Mouse (Mus musculus) limb, embryonic 12.5 days (tissue): ENCODE measurements around the gene Skint11. TPM values are rescaled to one million over a fixed set of nuclear protein-coding genes. Genes with fewer than 3 reads are reported as not detected.
"Not testable (repeated sequence)": the region's sequence is repeated elsewhere in the genome, so short reads cannot be mapped to it uniquely, and the experiment has no call there.

Source experiments
- ATAC-seq: fragments of 200-750 bp; cut with Nextera tagmentation; 2 replicates; pipeline ENCODE4 v1.8.0; 2017; ENCODE audit warnings: low read depth, moderate TSS enrichment; ENCODE audit not compliant: insufficient number of reproducible peaks, insufficient read depth, low FRiP score, low TSS enrichment
- H3K27ac ChIP-seq: fragments of 300-500 bp; sonication (generic); 2 replicates; pipeline ENCODE4 v1.5.1; 2016; ENCODE audit warnings: mild to moderate bottlenecking, moderate library complexity
- H3K27me3 ChIP-seq: fragments of 300-500 bp; sonication (generic); 2 replicates; pipeline ENCODE4 v1.6.1; 2016; ENCODE audit warnings: mild to moderate bottlenecking, moderate library complexity
- H3K36me3 ChIP-seq: fragments of 300-500 bp; sonication (generic); 2 replicates; pipeline ENCODE4 v1.6.1; 2016; ENCODE audit warnings: mild to moderate bottlenecking, moderate library complexity
- H3K4me1 ChIP-seq: fragments of 300-500 bp; sonication (generic); replicated peaks from 2 replicates; pipeline ENCODE4 v1.6.1; 2016
- H3K4me2 ChIP-seq: fragments of 300-500 bp; sonication (generic); 2 replicates; pipeline ENCODE4 v1.6.1; 2016; ENCODE audit warnings: mild to moderate bottlenecking, moderate library complexity
- H3K4me3 ChIP-seq: fragments of 300-500 bp; sonication (generic); replicated peaks from 2 replicates; pipeline ENCODE4 v1.5.1; 2016; ENCODE audit warnings: mild to moderate bottlenecking
- H3K9ac ChIP-seq: fragments of 300-500 bp; sonication (generic); replicated peaks from 2 replicates; pipeline ENCODE4 v1.6.1; 2016; ENCODE audit warnings: mild to moderate bottlenecking, moderate library complexity
- H3K9me3 ChIP-seq: fragments of 300-500 bp; sonication (generic); 2 replicates; pipeline ENCODE4 v1.6.1; 2016; ENCODE audit warnings: mild to moderate bottlenecking, moderate library complexity
- WGBS: fragments of 180-500 bp; shearing (Covaris S2); methylation state at CpG from one replicate; pipeline ENCODE4 v1.1.7; 2016; 5-methylcytosine and 5-hydroxymethylcytosine counted together
- polyA plus RNA-seq: library from polyadenylated mRNA; unstranded; fragments of >200 nt; fragmentation: Nextera tagmentation; extraction: Ambion mirVana; gene quantifications from 2 replicates; pipeline ENCODE4 v1.2.1, GENCODE M21; 2016

The Skint11 gene
- not detected in 2 replicates for polyA plus RNA-seq

DNA sequence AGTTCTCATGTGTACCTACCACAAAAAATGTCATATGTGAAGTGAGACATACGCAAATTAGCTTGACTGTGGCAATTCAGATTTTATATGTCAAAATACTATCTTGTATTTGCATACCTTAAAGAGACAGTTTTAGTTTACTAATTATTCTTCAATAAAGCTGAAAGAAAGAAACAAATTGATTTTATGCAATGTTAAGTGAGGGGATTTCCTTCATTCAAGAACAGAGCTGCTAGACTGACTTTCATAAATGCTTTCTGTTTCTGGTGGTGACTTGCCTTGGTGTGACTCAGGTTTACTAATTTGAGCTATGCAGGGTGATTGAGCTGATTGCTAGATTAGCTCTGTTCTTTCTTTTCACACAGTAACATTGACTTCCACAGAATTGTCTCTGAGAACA lies at the start of gene Skint11:
TSS of gene Skint11 (plus strand) at position 301 of the 400 bp plus-strand sequence.
- Histone ChIP-seq H3K36me3 (no peaks in the 10 kb centered on the region), H3K9ac (no peak within 1 kb of the TSS), H3K27ac (no peak within 1 kb of the TSS), H3K4me2 (no peak within 1 kb of the TSS), H3K9me3 (peaks cover 8% of the 10 kb centered on the region), H3K4me3 (no peak within 1 kb of the TSS), H3K27me3 (no peaks in the 10 kb centered on the region), H3K4me1 (no peaks in the 10 kb centered on the region)
- ATAC-seq: no peak
- 85% methylated on average over 1 of the region's 1 CpGs for WGBS

- H3K4me1 ChIP-seq: no peaks in the 10 kb centered on the region
- H3K9ac ChIP-seq: no peak overlapping the region
- no peak overlapping the region for H3K27ac ChIP-seq
- H3K36me3 ChIP-seq: no peaks in the 10 kb centered on the region
- no peaks in the 10 kb centered on the region for H3K27me3 ChIP-seq
- no peak overlapping the region for H3K4me3 ChIP-seq
- H3K9me3 ChIP-seq: peaks cover 7% of the 10 kb centered on the region
- ATAC-seq: no peak; the same call in 1 of the 2 replicates
- H3K4me2 ChIP-seq: no peak overlapping the region
Measured at GRCm38 (mm10) chr4:114161149-114161548, 2.0 kb upstream of the Skint11 start.

GRCm38 (mm10) chr4:114172898-114173297 lies 9.7 kb downstream of the Skint11 start:
- H3K27ac ChIP-seq, ATAC-seq, H3K4me1 ChIP-seq, H3K4me2 ChIP-seq, H3K9ac ChIP-seq, H3K9me3 ChIP-seq, H3K27me3 ChIP-seq, H3K36me3 ChIP-seq, H3K4me3 ChIP-seq: not testable (repeated sequence)
- WGBS: 15% methylated on average over 6 of the region's 6 CpGs

- H3K36me3 ChIP-seq, H3K9ac ChIP-seq, ATAC-seq, H3K4me2 ChIP-seq, H3K27ac ChIP-seq, H3K4me3 ChIP-seq, H3K9me3 ChIP-seq, H3K4me1 ChIP-seq, H3K27me3 ChIP-seq: not testable (repeated sequence)
- 62% methylated on average over 1 of the region's 1 CpGs for WGBS
Measured at GRCm38 (mm10) chr4:114256906-114257305, 93.7 kb downstream of the Skint11 start.

Other genes with a start within 250 kb of the Skint11 start
- gene Skint5, start 163.9 kb upstream of the Skint11 start, polyA plus RNA-seq: not detected in 2 replicates
- 0.59 and 0.72 TPM in 2 replicates for gene Trabd2b, start 243.3 kb downstream of the Skint11 start, polyA plus RNA-seq